Mouse (Mus musculus): ENCODE results near the gene Eif3j1. TPM values are rescaled to one million over a fixed set of nuclear protein-coding genes. Genes with fewer than 3 reads are reported as not detected.
"Not testable (repeated sequence)": the region's sequence is repeated elsewhere in the genome, so short reads cannot be mapped to it uniquely, and the experiment has no call there.

The Eif3j1 gene
- polyA plus RNA-seq (2015; fragmentation: Nextera tagmentation; extraction: Ambion mirVana), result 8.9 and 9.5 TPM in 2 replicates

- Histone ChIP-seq H3K4me3 (replicated peaks; ENCODE audit: low read length) (peak within 1 kb of the TSS; percentile 90), H3K36me3 (ENCODE audit: control insufficient read depth, insufficient read depth, low read length) (peaks cover 3% of the 10 kb centered on the region; the same call in 1 of the 2 replicates), H3K27ac (ENCODE audit: low read length) (peak within 1 kb of the TSS; percentile 88), H3K9me3 (replicated peaks; ENCODE audit: control insufficient read depth, low read length) (no peaks in the 10 kb centered on the region), H3K4me2 (ENCODE audit: low read depth, low read length) (peak within 1 kb of the TSS; percentile 75), H3K9ac (ENCODE audit: low read length) (peak within 1 kb of the TSS; percentile 93), H3K4me1 (ENCODE audit: control insufficient read depth, insufficient read depth, low read length) (no peaks in the 10 kb centered on the region; the same call in 1 of the 2 replicates), H3K27me3 (ENCODE audit: control insufficient read depth, insufficient read depth, low read length) (no peaks in the 10 kb centered on the region)
- ATAC-seq (ENCODE audit: insufficient read depth, low FRiP score), result peak; percentile 100
- WGBS, result under 1% methylated on average over 58 of the region's 67 CpGs
These were observed at the start of gene Eif3j1 for GRCm38 (mm10) chr2:122027862-122028755. Eif3j1 (plus strand) TSS chr2:122028546.

DNA sequence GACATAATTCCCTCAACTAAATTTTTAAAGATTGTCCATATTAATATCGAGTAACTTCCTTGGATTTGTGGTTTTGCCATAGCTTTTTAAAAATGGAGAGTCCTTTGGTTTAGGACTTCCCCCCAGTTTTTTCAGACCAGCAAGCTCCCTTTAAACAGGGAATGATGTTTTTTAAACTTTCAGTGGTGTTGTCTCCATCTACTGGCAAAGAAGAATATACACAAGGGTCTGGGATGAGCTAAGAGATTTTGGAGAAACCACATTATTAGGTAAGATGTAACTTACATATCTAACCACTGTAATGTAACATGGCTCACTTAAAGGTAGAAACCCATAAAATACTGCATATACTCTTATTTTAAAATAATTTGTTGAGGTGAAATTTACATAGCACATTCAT is 32.6 kb upstream of the Eif3j1 start:
- H3K27ac ChIP-seq (ENCODE audit: low read length), result no peak overlapping the region
- H3K9me3 ChIP-seq (replicated peaks; ENCODE audit: control insufficient read depth, low read length), result no peaks in the 10 kb centered on the region
- H3K9ac ChIP-seq (ENCODE audit: low read length), result no peak overlapping the region
- no peak overlapping the region for H3K4me3 ChIP-seq (replicated peaks; ENCODE audit: low read length)
- no peaks in the 10 kb centered on the region for H3K27me3 ChIP-seq (ENCODE audit: control insufficient read depth, insufficient read depth, low read length)
- peaks cover 6% of the 10 kb centered on the region for H3K36me3 ChIP-seq (ENCODE audit: control insufficient read depth, insufficient read depth, low read length)
- WGBS, result 84% methylated on average over 1 of the region's 1 CpGs
- no peak overlapping the region for H3K4me2 ChIP-seq (ENCODE audit: low read depth, low read length)
- ATAC-seq (ENCODE audit: insufficient read depth, low FRiP score), result no peak
- no peaks in the 10 kb centered on the region for H3K4me1 ChIP-seq (ENCODE audit: control insufficient read depth, insufficient read depth, low read length)

DNA sequence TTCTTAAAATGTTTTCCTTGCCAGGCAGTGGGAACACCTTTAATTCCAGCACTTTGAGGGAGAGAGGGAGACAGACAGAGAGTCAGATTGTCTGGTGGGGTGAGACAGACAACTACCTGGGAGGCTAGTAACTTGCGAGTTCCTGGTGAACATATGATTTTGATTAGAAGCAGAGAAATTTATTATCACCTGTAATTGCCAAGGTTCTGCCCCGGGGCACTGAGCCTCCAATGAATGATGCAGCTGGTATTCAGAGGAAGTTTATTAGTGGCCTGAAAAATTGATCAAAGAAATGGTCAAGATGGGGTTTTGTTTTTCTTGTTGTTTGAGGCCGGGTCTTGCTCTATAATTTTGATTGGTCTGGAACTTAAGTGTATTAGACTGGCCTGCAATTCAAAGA is 19.5 kb upstream of the Eif3j1 start:
- H3K9me3 ChIP-seq (replicated peaks; ENCODE audit: control insufficient read depth, low read length), result no peaks in the 10 kb centered on the region
- H3K27ac ChIP-seq (ENCODE audit: low read length), result no peak overlapping the region
- no peak for ATAC-seq (ENCODE audit: insufficient read depth, low FRiP score)
- H3K4me1 ChIP-seq (ENCODE audit: control insufficient read depth, insufficient read depth, low read length), result no peaks in the 10 kb centered on the region
- no peak overlapping the region for H3K4me2 ChIP-seq (ENCODE audit: low read depth, low read length)
- H3K36me3 ChIP-seq (ENCODE audit: control insufficient read depth, insufficient read depth, low read length), result peaks cover 5% of the 10 kb centered on the region
- WGBS, result 93% methylated on average over 3 of the region's 3 CpGs
- no peaks in the 10 kb centered on the region for H3K27me3 ChIP-seq (ENCODE audit: control insufficient read depth, insufficient read depth, low read length)
- no peak overlapping the region for H3K9ac ChIP-seq (ENCODE audit: low read length)
- H3K4me3 ChIP-seq (replicated peaks; ENCODE audit: low read length), result no peak overlapping the region

DNA sequence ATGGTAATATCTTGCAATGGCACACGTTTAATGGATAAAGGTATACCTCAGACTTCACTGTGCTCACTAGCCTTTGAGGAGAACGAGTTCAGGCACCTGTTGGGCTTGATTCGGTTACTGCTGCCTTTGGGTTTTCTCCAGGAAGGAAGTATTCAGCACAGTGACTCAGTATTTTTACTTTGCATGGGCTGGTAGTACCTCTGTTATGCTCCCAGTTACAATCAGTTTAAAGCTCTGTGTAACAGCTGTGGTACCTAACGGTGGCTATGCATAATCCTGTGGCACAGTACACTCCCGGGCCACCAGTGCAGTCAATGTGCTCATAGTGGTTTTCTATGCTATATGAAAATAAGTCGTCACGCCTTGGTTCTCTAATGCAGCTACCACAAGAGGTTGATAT is 16.9 kb upstream of the Eif3j1 start:
- peaks cover 5% of the 10 kb centered on the region for H3K36me3 ChIP-seq (ENCODE audit: control insufficient read depth, insufficient read depth, low read length)
- H3K9me3 ChIP-seq (replicated peaks; ENCODE audit: control insufficient read depth, low read length), result no peaks in the 10 kb centered on the region
- WGBS, result 84% methylated on average over 7 of the region's 7 CpGs

GRCm38 (mm10) chr2:122018705-122019104 is 9.6 kb upstream of the Eif3j1 start:
- Histone ChIP-seq H3K36me3 (ENCODE audit: control insufficient read depth, insufficient read depth, low read length) (no peaks in the 10 kb centered on the region), H3K4me3 (replicated peaks; ENCODE audit: low read length) (no peak overlapping the region), H3K9ac (ENCODE audit: low read length) (no peak overlapping the region), H3K4me2 (ENCODE audit: low read depth, low read length) (no peak overlapping the region), H3K9me3 (replicated peaks; ENCODE audit: control insufficient read depth, low read length) (no peaks in the 10 kb centered on the region), H3K4me1 (ENCODE audit: control insufficient read depth, insufficient read depth, low read length) (no peaks in the 10 kb centered on the region), H3K27ac (ENCODE audit: low read length) (no peak overlapping the region), H3K27me3 (ENCODE audit: control insufficient read depth, insufficient read depth, low read length) (no peaks in the 10 kb centered on the region)
- WGBS, result 23% methylated on average over 1 of the region's 1 CpGs
- ATAC-seq (ENCODE audit: insufficient read depth, low FRiP score), result no peak

More for the DNA sequence above, 16.9 kb upstream of the Eif3j1 start:
- no peak for ATAC-seq (ENCODE audit: insufficient read depth, low FRiP score)
- Histone ChIP-seq H3K4me2 (ENCODE audit: low read depth, low read length) (no peak overlapping the region), H3K4me3 (replicated peaks; ENCODE audit: low read length) (no peak overlapping the region), H3K27me3 (ENCODE audit: control insufficient read depth, insufficient read depth, low read length) (no peaks in the 10 kb centered on the region), H3K27ac (ENCODE audit: low read length) (no peak overlapping the region), H3K9ac (ENCODE audit: low read length) (no peak overlapping the region), H3K4me1 (ENCODE audit: control insufficient read depth, insufficient read depth, low read length) (no peaks in the 10 kb centered on the region)

DNA sequence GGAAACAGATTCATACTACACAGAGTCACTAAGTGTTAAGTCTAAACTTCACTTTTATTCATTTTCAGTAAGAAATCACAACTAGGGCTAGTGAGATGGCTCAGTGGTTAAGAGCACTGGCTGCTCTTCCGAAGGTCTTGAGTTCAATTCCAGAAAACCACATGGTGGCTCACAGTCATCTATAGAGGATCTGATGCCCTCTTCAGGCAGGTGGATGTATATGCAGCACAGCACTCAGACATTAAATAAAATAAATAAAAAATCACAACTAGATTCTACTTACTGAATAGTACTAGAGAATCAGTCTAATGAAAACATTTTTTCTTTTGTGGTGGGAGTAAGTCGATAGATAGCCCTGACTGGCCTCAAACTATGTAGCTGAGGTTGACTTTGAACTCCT is 6.1 kb upstream of the Eif3j1 start:
- Histone ChIP-seq H3K36me3 (ENCODE audit: control insufficient read depth, insufficient read depth, low read length) (no peaks in the 10 kb centered on the region), H3K4me2 (ENCODE audit: low read depth, low read length) (no peak overlapping the region), H3K4me1 (ENCODE audit: control insufficient read depth, insufficient read depth, low read length) (no peaks in the 10 kb centered on the region), H3K4me3 (replicated peaks; ENCODE audit: low read length) (no peak overlapping the region), H3K27ac (ENCODE audit: low read length) (no peak overlapping the region), H3K27me3 (ENCODE audit: control insufficient read depth, insufficient read depth, low read length) (no peaks in the 10 kb centered on the region), H3K9me3 (replicated peaks; ENCODE audit: control insufficient read depth, low read length) (no peaks in the 10 kb centered on the region), H3K9ac (ENCODE audit: low read length) (no peak overlapping the region)
- WGBS, result 77% methylated on average over 2 of the region's 2 CpGs
- ATAC-seq (ENCODE audit: insufficient read depth, low FRiP score), result no peak

DNA sequence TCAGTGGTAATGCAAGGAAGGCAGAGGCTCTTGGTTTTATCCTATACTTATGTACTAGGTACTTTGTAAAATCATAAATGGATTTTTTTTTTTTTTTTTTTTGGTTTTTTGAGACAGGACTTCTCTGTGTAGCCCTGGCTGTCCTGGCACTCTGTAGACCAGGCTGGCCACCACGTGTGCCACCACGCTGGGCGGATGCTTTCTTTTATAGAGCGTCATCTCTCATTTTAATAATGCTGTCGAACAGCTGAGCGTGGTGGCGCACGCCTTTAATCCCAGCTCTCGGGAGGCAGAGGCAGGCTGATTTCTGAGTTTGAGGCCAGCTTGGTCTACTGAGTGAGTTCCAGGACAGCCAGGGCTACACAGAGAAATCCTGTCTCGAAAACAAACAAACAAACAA is 1.3 kb upstream of the Eif3j1 start:
- 89% methylated on average over 10 of the region's 10 CpGs for WGBS
- not testable (repeated sequence) for ATAC-seq (ENCODE audit: insufficient read depth, low FRiP score); H3K36me3 ChIP-seq (ENCODE audit: control insufficient read depth, insufficient read depth, low read length); H3K9me3 ChIP-seq (replicated peaks; ENCODE audit: control insufficient read depth, low read length); H3K27ac ChIP-seq (ENCODE audit: low read length); H3K27me3 ChIP-seq (ENCODE audit: control insufficient read depth, insufficient read depth, low read length); H3K4me1 ChIP-seq (ENCODE audit: control insufficient read depth, insufficient read depth, low read length); H3K4me3 ChIP-seq (replicated peaks; ENCODE audit: low read length); H3K9ac ChIP-seq (ENCODE audit: low read length)
- H3K4me2 ChIP-seq (ENCODE audit: low read depth, low read length), result peak overlapping the region; percentile 61; the same call in 1 of the 2 replicates

DNA sequence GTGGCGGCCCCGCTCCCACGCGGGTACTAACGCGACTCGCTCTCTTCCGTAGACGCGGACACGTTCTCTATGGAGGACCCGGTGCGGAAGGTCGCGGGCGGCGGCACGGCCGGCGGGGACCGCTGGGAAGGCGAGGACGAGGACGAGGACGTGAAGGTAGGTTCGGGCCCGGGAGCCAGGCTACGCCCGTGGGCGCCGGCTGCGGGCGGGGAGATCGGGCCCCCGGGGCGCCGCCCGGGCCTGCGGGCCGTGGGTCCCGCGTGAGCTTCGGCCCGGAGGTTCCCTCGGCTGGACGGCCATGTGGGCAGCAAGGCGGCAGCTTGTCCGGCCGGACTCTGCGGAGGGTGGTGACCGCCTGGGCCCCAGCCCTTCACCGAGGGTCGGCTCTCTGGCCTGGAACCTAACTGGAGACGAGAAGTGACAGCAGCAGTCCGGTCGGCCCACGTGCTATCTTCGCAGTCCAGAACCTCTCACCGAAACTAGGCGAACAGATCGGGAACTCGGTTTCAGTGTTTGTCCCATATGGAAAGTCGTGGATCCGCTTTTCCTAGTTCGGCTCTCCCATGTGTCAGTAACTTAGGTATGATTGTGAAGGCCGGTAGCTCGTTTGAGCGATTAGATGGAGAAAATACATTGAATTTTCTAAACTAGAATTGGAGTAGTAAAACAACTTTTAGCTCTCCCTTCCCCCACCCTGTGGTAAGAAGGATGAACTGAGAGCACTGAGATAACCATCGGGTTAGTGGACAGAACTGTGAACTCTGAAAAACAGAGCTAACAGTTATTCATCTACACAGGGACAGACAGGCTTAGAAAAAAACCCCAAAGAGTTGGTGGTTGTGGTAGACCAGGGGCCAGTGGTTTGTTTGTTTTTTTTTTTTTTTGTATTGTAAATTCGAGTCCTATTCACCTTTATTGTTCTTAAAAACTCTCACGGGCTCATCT is 682 bp downstream of the Eif3j1 start:
- no peaks in the 10 kb centered on the region for H3K9me3 ChIP-seq (replicated peaks; ENCODE audit: control insufficient read depth, low read length)
- no peaks in the 10 kb centered on the region for H3K27me3 ChIP-seq (ENCODE audit: control insufficient read depth, insufficient read depth, low read length)
- H3K9ac ChIP-seq (ENCODE audit: low read length), result peak overlapping the region; percentile 93
- H3K27ac ChIP-seq (ENCODE audit: low read length), result peak overlapping the region; percentile 83
- peak overlapping the region; percentile 90 for H3K4me3 ChIP-seq (replicated peaks; ENCODE audit: low read length)
- H3K4me2 ChIP-seq (ENCODE audit: low read depth, low read length), result peak overlapping the region; percentile 75
- no peaks in the 10 kb centered on the region; the same call in 1 of the 2 replicates for H3K4me1 ChIP-seq (ENCODE audit: control insufficient read depth, insufficient read depth, low read length)
- peaks cover 5% of the 10 kb centered on the region; the same call in 1 of the 2 replicates for H3K36me3 ChIP-seq (ENCODE audit: control insufficient read depth, insufficient read depth, low read length)
- under 1% methylated on average over 70 of the region's 71 CpGs for WGBS
- ATAC-seq (ENCODE audit: insufficient read depth, low FRiP score), result peak; percentile 35

Data from stomach, embryonic 16.5 days (tissue).